Mouse (Mus musculus): ENCODE data around the gene Efna2.

- TF ChIP-seq POLR2A (IDR thresholded peaks at IDR 0.05; ENCODE audit: insufficient read depth, low read length), result no peak
- no peak for TF ChIP-seq EP300 (IDR thresholded peaks at IDR 0.05; ENCODE audit: insufficient read depth, low read depth, low read length)
- TF ChIP-seq CTCF (IDR thresholded peaks at IDR 0.05; ENCODE audit: low read depth, low read length), result no peak
Observed at GRCm38 (mm10) chr10:80215048-80215772, 35.9 kb downstream of the Efna2 start.

Data from ES-Bruce4 (cell line).